Mouse (Mus musculus): ENCODE data around the gene Map4k4. TPM values are rescaled to one million over a fixed set of nuclear protein-coding genes. Genes with fewer than 3 reads are reported as not detected.

The Map4k4 gene
- polyA plus RNA-seq, 1 experiment from 2014 or later: 21.2 TPM

DNA sequence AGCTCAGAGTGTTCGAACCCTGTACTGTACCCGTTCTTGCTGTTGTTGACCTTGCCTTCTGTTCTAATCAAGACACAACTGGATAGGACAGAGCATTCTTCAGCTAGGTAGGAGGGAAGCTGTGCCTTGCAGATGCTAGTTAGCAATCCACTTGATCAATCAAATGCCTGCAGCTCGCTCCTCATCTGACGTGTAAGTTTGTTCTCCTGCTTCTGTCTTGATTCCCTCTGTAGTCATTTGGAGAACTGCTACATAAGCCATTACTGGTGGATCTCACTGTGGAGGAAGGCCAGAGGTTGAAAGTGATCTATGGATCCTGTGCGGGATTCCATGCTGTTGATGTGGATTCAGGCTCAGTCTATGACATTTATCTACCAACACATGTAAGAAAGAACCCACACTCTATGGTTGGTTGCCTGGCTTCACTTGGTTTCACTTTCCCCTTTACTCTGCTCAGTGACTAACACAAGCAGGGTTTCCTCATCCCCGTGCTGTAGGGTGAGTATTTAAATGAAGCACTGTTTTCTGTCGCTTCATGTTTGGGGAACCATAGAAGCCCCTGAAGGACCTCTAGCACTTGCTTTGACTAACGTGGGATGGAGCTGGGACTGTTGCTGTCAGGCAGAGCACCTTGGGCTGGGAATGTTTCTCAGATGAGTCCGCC, 121.9 kb downstream of the Map4k4 start:
- no peak overlapping the region for H3K4me3 ChIP-seq (ENCODE audit: low read depth, low read length)
- peaks cover 48% of the 10 kb centered on the region for H3K36me3 ChIP-seq (ENCODE audit: insufficient read depth, low read length)
- H3K27ac ChIP-seq (ENCODE audit: low read length): no peak overlapping the region
- no peak overlapping the region for H3K4me2 ChIP-seq (replicated peaks; ENCODE audit: low read depth, low read length)
- H3K9me3 ChIP-seq (ENCODE audit: low read length): no peaks in the 10 kb centered on the region
- no peak overlapping the region for H3K9ac ChIP-seq (replicated peaks; ENCODE audit: low read depth)
- DNase-seq (ENCODE audit: low spot score) (no peak), ATAC-seq (no peak)
- no peaks in the 10 kb centered on the region for H3K27me3 ChIP-seq (replicated peaks; ENCODE audit: insufficient read depth, low read length)
- TF ChIP-seq CTCF (IDR thresholded peaks at IDR 0.05) (no peak), EP300 (IDR thresholded peaks at IDR 0.05) (no peak)
- WGBS: 93% methylated on average over 9 of the region's 9 CpGs
- H3K4me1 ChIP-seq (ENCODE audit: insufficient read depth, low read depth, low read length): no peaks in the 10 kb centered on the region

GRCm38 (mm10) chr1:40023206-40023605, 122.5 kb downstream of the Map4k4 start:
- Histone ChIP-seq H3K27me3 (replicated peaks; ENCODE audit: insufficient read depth, low read length) (no peaks in the 10 kb centered on the region), H3K27ac (ENCODE audit: low read length) (no peak overlapping the region), H3K9ac (replicated peaks; ENCODE audit: low read depth) (no peak overlapping the region), H3K4me3 (ENCODE audit: low read depth, low read length) (no peak overlapping the region), H3K4me1 (ENCODE audit: insufficient read depth, low read depth, low read length) (no peaks in the 10 kb centered on the region), H3K9me3 (ENCODE audit: low read length) (no peaks in the 10 kb centered on the region), H3K4me2 (replicated peaks; ENCODE audit: low read depth, low read length) (no peak overlapping the region), H3K36me3 (ENCODE audit: insufficient read depth, low read length) (peaks cover 48% of the 10 kb centered on the region)
- no peak for DNase-seq (ENCODE audit: low spot score)
- WGBS: 92% methylated on average over 15 of the region's 15 CpGs
- TF ChIP-seq EP300 (IDR thresholded peaks at IDR 0.05) (no peak), CTCF (IDR thresholded peaks at IDR 0.05) (no peak)
- ATAC-seq: no peak

GRCm38 (mm10) chr1:40023748-40024147, 123.0 kb downstream of the Map4k4 start:
- no peak for TF ChIP-seq EP300 (IDR thresholded peaks at IDR 0.05)
- no peak for TF ChIP-seq CTCF (IDR thresholded peaks at IDR 0.05)
- no peak overlapping the region for H3K4me2 ChIP-seq (replicated peaks; ENCODE audit: low read depth, low read length)
- no peak overlapping the region for H3K27ac ChIP-seq (ENCODE audit: low read length)
- no peaks in the 10 kb centered on the region for H3K9me3 ChIP-seq (ENCODE audit: low read length)
- ATAC-seq (no peak), DNase-seq (ENCODE audit: low spot score) (no peak)
- H3K9ac ChIP-seq (replicated peaks; ENCODE audit: low read depth): no peak overlapping the region
- H3K4me3 ChIP-seq (ENCODE audit: low read depth, low read length): no peak overlapping the region
- WGBS: 61% methylated on average over 3 of the region's 3 CpGs
- H3K4me1 ChIP-seq (ENCODE audit: insufficient read depth, low read depth, low read length): no peaks in the 10 kb centered on the region
- H3K36me3 ChIP-seq (ENCODE audit: insufficient read depth, low read length): peaks cover 48% of the 10 kb centered on the region
- H3K27me3 ChIP-seq (replicated peaks; ENCODE audit: insufficient read depth, low read length): no peaks in the 10 kb centered on the region

- no peak overlapping the region for H3K4me2 ChIP-seq (replicated peaks; ENCODE audit: low read depth, low read length)
- H3K27ac ChIP-seq (ENCODE audit: low read length): no peak overlapping the region
- no peak overlapping the region for H3K4me3 ChIP-seq (ENCODE audit: low read depth, low read length)
- DNase-seq (ENCODE audit: low spot score) (no peak), ATAC-seq (no peak)
- no peaks in the 10 kb centered on the region for H3K4me1 ChIP-seq (ENCODE audit: insufficient read depth, low read depth, low read length)
- WGBS: 91% methylated on average over 27 of the region's 27 CpGs
- H3K9ac ChIP-seq (replicated peaks; ENCODE audit: low read depth): no peak overlapping the region
- no peaks in the 10 kb centered on the region for H3K27me3 ChIP-seq (replicated peaks; ENCODE audit: insufficient read depth, low read length)
- no peaks in the 10 kb centered on the region for H3K9me3 ChIP-seq (ENCODE audit: low read length)
- H3K36me3 ChIP-seq (ENCODE audit: insufficient read depth, low read length): peaks cover 47% of the 10 kb centered on the region
- TF ChIP-seq CTCF (IDR thresholded peaks at IDR 0.05) (no peak), EP300 (IDR thresholded peaks at IDR 0.05) (no peak)
Measured at GRCm38 (mm10) chr1:40024554-40025320, 124.0 kb downstream of the Map4k4 start.

DNA sequence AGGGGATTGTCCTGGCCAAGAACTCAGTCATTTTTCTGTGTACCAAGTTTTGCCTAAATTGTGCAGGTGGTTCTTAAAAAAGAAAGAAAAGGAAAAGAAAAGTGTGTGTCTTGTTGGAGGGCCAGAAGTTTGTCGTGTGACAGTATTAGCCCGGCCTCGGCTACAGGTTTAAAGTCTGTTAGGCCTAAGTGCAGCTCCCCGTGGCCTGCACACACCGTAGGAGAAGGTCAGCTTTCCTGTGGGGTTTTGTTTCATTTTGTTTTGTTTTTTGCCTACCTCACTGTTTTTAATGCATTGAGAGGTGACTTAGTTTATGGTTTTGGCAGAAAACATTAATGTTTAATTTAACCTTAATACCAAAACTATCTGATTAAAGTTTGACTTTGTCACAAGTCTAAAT, 124.7 kb downstream of the Map4k4 start:
- Histone ChIP-seq H3K4me2 (replicated peaks; ENCODE audit: low read depth, low read length) (no peak overlapping the region), H3K4me3 (ENCODE audit: low read depth, low read length) (no peak overlapping the region), H3K4me1 (ENCODE audit: insufficient read depth, low read depth, low read length) (no peaks in the 10 kb centered on the region), H3K9me3 (ENCODE audit: low read length) (no peaks in the 10 kb centered on the region), H3K36me3 (ENCODE audit: insufficient read depth, low read length) (peaks cover 40% of the 10 kb centered on the region), H3K27ac (ENCODE audit: low read length) (no peak overlapping the region), H3K27me3 (replicated peaks; ENCODE audit: insufficient read depth, low read length) (no peaks in the 10 kb centered on the region), H3K9ac (replicated peaks; ENCODE audit: low read depth) (no peak overlapping the region)
- ATAC-seq (no peak), DNase-seq (ENCODE audit: low spot score) (no peak)
- TF ChIP-seq EP300 (IDR thresholded peaks at IDR 0.05) (no peak), CTCF (IDR thresholded peaks at IDR 0.05) (no peak)
- 84% methylated on average over 5 of the region's 5 CpGs for WGBS

DNA sequence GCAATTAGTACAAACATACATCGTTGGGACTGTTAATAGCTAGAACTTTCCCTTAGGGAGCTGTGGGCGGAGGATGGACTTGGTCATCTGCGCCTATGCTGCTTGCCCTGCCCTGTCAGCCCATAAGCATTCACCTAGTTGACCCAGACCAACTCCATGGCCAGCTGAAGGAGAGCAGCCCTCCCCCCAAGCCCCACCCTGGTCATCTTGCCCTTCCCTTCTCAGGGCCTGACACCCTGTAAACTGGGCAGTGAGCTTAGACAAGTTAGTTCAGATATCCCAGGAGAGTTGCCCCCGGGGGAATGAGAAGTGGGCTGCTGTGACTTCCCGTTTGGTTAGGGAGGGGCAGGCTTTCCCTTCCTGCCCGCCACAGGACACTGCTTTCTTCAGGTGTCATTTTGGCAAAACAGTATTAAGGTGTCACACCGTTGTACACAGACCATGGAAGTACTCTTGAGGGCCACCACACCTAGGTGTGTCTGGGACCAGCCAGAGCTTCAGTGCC, 126.5 kb downstream of the Map4k4 start:
- no peaks in the 10 kb centered on the region for H3K27me3 ChIP-seq (replicated peaks; ENCODE audit: insufficient read depth, low read length)
- H3K4me3 ChIP-seq (ENCODE audit: low read depth, low read length): no peak overlapping the region
- H3K36me3 ChIP-seq (ENCODE audit: insufficient read depth, low read length): peaks cover 31% of the 10 kb centered on the region
- DNase-seq (ENCODE audit: low spot score) (no peak), ATAC-seq (no peak)
- H3K9me3 ChIP-seq (ENCODE audit: low read length): no peaks in the 10 kb centered on the region
- H3K9ac ChIP-seq (replicated peaks; ENCODE audit: low read depth): no peak overlapping the region
- no peak for TF ChIP-seq EP300 (IDR thresholded peaks at IDR 0.05)
- TF ChIP-seq CTCF (IDR thresholded peaks at IDR 0.05): no peak
- no peak overlapping the region for H3K4me2 ChIP-seq (replicated peaks; ENCODE audit: low read depth, low read length)
- WGBS: 78% methylated on average over 7 of the region's 7 CpGs
- H3K4me1 ChIP-seq (ENCODE audit: insufficient read depth, low read depth, low read length): no peaks in the 10 kb centered on the region
- H3K27ac ChIP-seq (ENCODE audit: low read length): no peak overlapping the region

Measured in lung, postnatal 0 days (tissue).